Mouse (Mus musculus) liver, postnatal 0 days (tissue): ENCODE results near the gene Chrna10. TPM values are rescaled to one million over a fixed set of nuclear protein-coding genes. Genes with fewer than 3 reads are reported as not detected.
A peak's percentile ranks its signal among the peaks of the same experiment; 100 is the strongest.

Source experiments
- ATAC-seq: fragments of 200-750 bp; cut with Nextera tagmentation; 2 replicates; pipeline ENCODE4 v1.8.0; 2017; ENCODE audit warnings: mild to moderate bottlenecking, moderate library complexity
- DNase-seq: peaks from one replicate; pipeline ENCODE4 v3.0.0-alpha.2; 2016
- H3K27ac ChIP-seq: fragments of 300-500 bp; sonication (generic); 2 replicates; pipeline ENCODE4 v1.5.1; 2014; ENCODE audit warnings: antibody characterized with exemption, moderate library complexity, mild to moderate bottlenecking, low read depth
- H3K27me3 ChIP-seq: fragments of 300-500 bp; sonication (generic); 2 replicates; pipeline ENCODE4 v1.6.1; 2014; ENCODE audit warnings: low read length, control low read depth, mixed read lengths; ENCODE audit not compliant: insufficient read depth
- H3K36me3 ChIP-seq: fragments of 300-500 bp; sonication (generic); replicated peaks from 2 replicates; pipeline ENCODE4 v1.6.1; 2014; ENCODE audit warnings: mild to moderate bottlenecking, control low read depth, low read length, moderate library complexity, mixed read lengths; ENCODE audit not compliant: insufficient read depth
- H3K4me1 ChIP-seq: fragments of 300-500 bp; sonication (generic); 2 replicates; pipeline ENCODE4 v1.6.1; 2014; ENCODE audit warnings: antibody characterized with exemption, mild to moderate bottlenecking, control low read depth; ENCODE audit not compliant: insufficient read depth
- H3K4me2 ChIP-seq: fragments of 300-500 bp; sonication (generic); 2 replicates; pipeline ENCODE4 v1.6.1; 2014; ENCODE audit warnings: low read depth, mild to moderate bottlenecking, low read length, moderate library complexity, mixed read lengths
- H3K4me3 ChIP-seq: fragments of 300-500 bp; sonication (generic); 2 replicates; pipeline ENCODE4 v1.5.1; 2014; ENCODE audit warnings: low read depth, low read length
- H3K9ac ChIP-seq: fragments of 300-500 bp; sonication (generic); replicated peaks from 2 replicates; pipeline ENCODE4 v1.6.1; 2014; ENCODE audit warnings: mild to moderate bottlenecking, moderate library complexity
- H3K9me3 ChIP-seq: fragments of 300-500 bp; sonication (generic); 2 replicates; pipeline ENCODE4 v1.6.1; 2016; ENCODE audit warnings: mild to moderate bottlenecking, control low read depth, low read length, mixed read lengths
- CTCF ChIP-seq: sonication (generic); IDR thresholded peaks from 2 replicates; pipeline ENCODE4 v1.5.1; 2016; ENCODE audit warnings: antibody characterized with exemption, low read depth
- EP300 ChIP-seq: IDR thresholded peaks from 2 replicates; pipeline ENCODE4 v1.6.1; 2016; ENCODE audit warnings: antibody characterized with exemption, low read depth, mild to moderate bottlenecking
- WGBS: fragments of 180-500 bp; shearing (Covaris S2); extraction: QIAGEN DNeasy Blood & Tissue Kit; methylation state at CpG from one replicate; pipeline ENCODE4 v1.1.7; 2014; ENCODE audit not compliant: insufficient replicate concordance; 5-methylcytosine and 5-hydroxymethylcytosine counted together
- polyA plus RNA-seq: library from polyadenylated mRNA; unstranded; fragments of >200 nt; fragmentation: Nextera tagmentation; extraction: Ambion mirVana; gene quantifications from 2 replicates; pipeline ENCODE4 v1.2.1, GENCODE M21; 2015

The Chrna10 gene
- polyA plus RNA-seq, 1 experiment from 2014 or later, result not detected

GRCm38 (mm10) chr7:102078517-102078916 is 38.1 kb downstream of the Chrna10 start:
- H3K4me1 ChIP-seq, result no peaks in the 10 kb centered on the region
- WGBS, result 80% methylated on average over 7 of the region's 7 CpGs
- no peak overlapping the region for H3K9ac ChIP-seq
- ATAC-seq (0 out of 2 replicates have a peak, but pooled peaks have one; percentile 40), DNase-seq (peak; percentile 51)
- no peak for TF ChIP-seq EP300
- TF ChIP-seq CTCF, result peak; percentile 84
- no peak overlapping the region for H3K4me3 ChIP-seq
- H3K9me3 ChIP-seq, result no peaks in the 10 kb centered on the region
- H3K4me2 ChIP-seq, result no peak overlapping the region
- H3K27ac ChIP-seq, result no peak overlapping the region
- peaks cover 58% of the 10 kb centered on the region for H3K36me3 ChIP-seq
- H3K27me3 ChIP-seq, result no peaks in the 10 kb centered on the region

GRCm38 (mm10) chr7:102076714-102077296 is 39.8 kb downstream of the Chrna10 start:
- ATAC-seq, result no peak
- WGBS, result 72% methylated on average over 7 of the region's 7 CpGs

DNA sequence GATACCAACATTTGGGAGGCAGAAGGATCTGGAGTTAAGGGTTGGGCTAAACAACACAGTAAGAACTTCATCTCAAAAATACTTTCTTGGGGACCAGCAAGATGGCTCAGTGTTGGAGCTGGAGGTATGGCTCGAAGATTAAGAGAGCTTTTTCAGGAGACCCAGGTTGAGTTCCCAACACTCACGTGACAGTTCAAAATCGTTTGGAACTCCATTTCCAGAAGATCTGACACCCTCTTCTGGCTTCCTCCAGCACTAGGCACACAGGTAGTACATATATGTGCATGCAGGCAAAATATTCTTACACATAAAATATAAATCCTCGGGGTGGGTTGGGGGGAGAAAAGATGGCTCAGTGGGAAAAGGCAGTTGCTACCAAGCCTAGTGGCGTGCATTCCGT is 50.3 kb downstream of the Chrna10 start:
- Histone ChIP-seq H3K9me3 (no peaks in the 10 kb centered on the region), H3K4me2 (peak overlapping the region; percentile 96), H3K27ac (no peak overlapping the region), H3K4me1 (peaks cover 21% of the 10 kb centered on the region), H3K27me3 (no peaks in the 10 kb centered on the region), H3K4me3 (peak overlapping the region; percentile 85), H3K9ac (peak overlapping the region; percentile 75), H3K36me3 (peaks cover 4% of the 10 kb centered on the region)
- no peak for TF ChIP-seq EP300
- WGBS, result 57% methylated on average over 6 of the region's 6 CpGs
- ATAC-seq, result no peak
- no peak for DNase-seq

More at GRCm38 (mm10) chr7:102076714-102077296, 39.8 kb downstream of the Chrna10 start:
- H3K27ac ChIP-seq, result no peak overlapping the region
- DNase-seq, result peak; percentile 40
- H3K9me3 ChIP-seq, result no peaks in the 10 kb centered on the region
- no peaks in the 10 kb centered on the region for H3K27me3 ChIP-seq
- H3K4me2 ChIP-seq, result no peak overlapping the region
- H3K36me3 ChIP-seq, result peaks cover 54% of the 10 kb centered on the region
- no peak overlapping the region for H3K4me3 ChIP-seq
- H3K9ac ChIP-seq, result no peak overlapping the region
- no peaks in the 10 kb centered on the region for H3K4me1 ChIP-seq
- TF ChIP-seq CTCF, result peak; percentile 77
- no peak for TF ChIP-seq EP300

DNA sequence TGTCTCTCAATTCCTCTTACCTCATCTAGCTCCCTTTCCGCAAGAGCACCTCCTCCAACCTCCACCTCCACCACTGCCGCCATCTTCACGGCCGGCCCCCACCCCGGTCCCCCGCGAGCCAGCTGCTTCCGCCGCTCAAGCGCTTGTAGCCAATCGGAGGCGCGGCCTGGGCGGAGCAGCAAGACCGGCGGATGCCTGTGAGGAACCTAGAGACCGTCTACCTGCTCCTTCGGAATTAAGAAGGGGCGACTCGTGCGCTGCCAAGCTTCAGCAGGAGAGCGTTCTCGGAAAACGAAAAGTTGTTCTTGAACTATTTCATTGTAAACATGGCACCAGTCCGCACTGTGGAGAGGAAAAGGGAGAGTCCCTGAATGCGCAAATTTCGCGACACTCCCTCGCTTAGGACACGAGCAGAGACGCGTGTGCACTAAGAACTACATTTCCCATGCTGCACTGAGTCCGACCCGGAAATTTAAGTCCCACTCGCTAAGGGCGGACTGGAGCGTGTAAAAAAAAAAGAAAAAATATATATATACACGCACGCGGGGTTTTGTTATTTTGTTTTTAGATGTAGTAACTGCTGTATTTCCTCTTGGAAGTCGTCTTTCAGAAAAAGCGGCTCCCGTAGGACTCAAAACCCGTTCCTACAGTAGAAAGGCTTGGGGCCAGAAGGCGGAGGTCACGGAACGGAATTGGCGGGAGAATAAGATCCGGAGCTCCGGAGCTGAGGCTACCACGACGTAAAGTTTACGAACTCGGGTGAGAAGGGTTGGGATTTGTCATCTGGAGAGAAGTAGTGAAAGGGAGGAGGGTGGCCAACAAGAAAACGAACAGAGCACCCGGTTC is 51.4 kb downstream of the Chrna10 start, which contains the start of the genes Rnf121, Xndc1 and Xntrpc:
Gene Rnf121 (minus strand): TSS at position 424 of the 846 bp plus-strand sequence.
Gene Xndc1 (plus strand): TSS at position 466 of the 846 bp plus-strand sequence.
Gene Xntrpc (plus strand): TSS at position 668 of the 846 bp plus-strand sequence.
- Histone ChIP-seq H3K27me3 (no peaks in the 10 kb centered on the region), H3K9me3 (no peaks in the 10 kb centered on the region), H3K4me2 (peak within 1 kb of the TSS; percentile 96), H3K27ac (peak within 1 kb of the TSS; percentile 53), H3K4me3 (peak within 1 kb of the TSS; percentile 85), H3K9ac (peak within 1 kb of the TSS; percentile 75), H3K36me3 (no peaks in the 10 kb centered on the region), H3K4me1 (peaks cover 26% of the 10 kb centered on the region)
- whole genome bisulfite sequencing, result under 1% methylated on average over 56 of the region's 56 CpGs
- ATAC-seq (peak; percentile 99), DNase-seq (peak; percentile 94)
- TF ChIP-seq CTCF, result no peak
- TF ChIP-seq EP300, result peak; percentile 51; the same call in 1 of the 2 replicates

- Histone ChIP-seq H3K4me1 (peaks cover 31% of the 10 kb centered on the region), H3K9ac (peak overlapping the region; percentile 75), H3K27me3 (no peaks in the 10 kb centered on the region), H3K4me2 (peak overlapping the region; percentile 96), H3K9me3 (no peaks in the 10 kb centered on the region), H3K36me3 (0 out of 2 replicates have a peak, but pooled peaks cover 2% of the 10 kb centered on the region), H3K4me3 (peak overlapping the region; percentile 85), H3K27ac (peak overlapping the region; percentile 53)
- ATAC-seq (no peak), DNase-seq (no peak)
- WGBS, result 1% methylated on average over 9 of the region's 9 CpGs
- no peak for TF ChIP-seq EP300
- no peak for TF ChIP-seq CTCF
Observed at GRCm38 (mm10) chr7:102064655-102065045, 52.0 kb downstream of the Chrna10 start.

DNA sequence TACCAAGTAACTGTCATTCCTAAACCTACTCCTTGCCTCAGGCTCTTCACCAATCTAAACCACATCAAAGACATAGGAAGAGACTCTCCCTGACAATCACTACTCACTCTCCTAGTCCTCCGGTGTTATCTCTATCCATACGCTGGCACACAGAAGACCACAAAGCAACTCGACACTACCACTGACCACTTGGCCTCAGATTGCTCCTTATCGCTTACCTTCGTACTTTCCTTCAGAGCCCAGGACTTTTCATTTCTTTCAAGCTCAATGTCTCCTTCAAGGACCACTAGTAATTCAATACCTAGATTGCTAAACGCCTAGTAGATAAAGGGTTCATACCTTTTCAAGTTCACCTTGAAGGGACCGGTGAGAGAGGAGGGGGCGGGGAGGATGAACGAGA is 52.7 kb downstream of the Chrna10 start:
- Histone ChIP-seq H3K4me1 (peaks cover 31% of the 10 kb centered on the region), H3K9me3 (no peaks in the 10 kb centered on the region), H3K4me2 (peak overlapping the region; percentile 96), H3K36me3 (0 out of 2 replicates have a peak, but pooled peaks cover 2% of the 10 kb centered on the region), H3K27ac (no peak overlapping the region), H3K4me3 (peak overlapping the region; percentile 85), H3K27me3 (no peaks in the 10 kb centered on the region), H3K9ac (no peak overlapping the region)
- DNase-seq, result no peak
- no peak for ATAC-seq
- 52% methylated on average over 9 of the region's 9 CpGs for WGBS
- no peak for TF ChIP-seq CTCF
- TF ChIP-seq EP300, result no peak
